Mouse (Mus musculus): ENCODE results near the gene Gnat1. TPM values are rescaled to one million over a fixed set of nuclear protein-coding genes. Genes with fewer than 3 reads are reported as not detected.

Gene Gnat1
- polyA plus RNA-seq, 1 experiment, result 0.20 TPM

- TF ChIP-seq CTCF (IDR thresholded peaks at IDR 0.05; ENCODE audit: insufficient read depth, low read length) (no peak), POLR2A (IDR thresholded peaks at IDR 0.05; ENCODE audit: borderline replicate concordance, extremely low read depth, low read depth, low read length) (no peak)
- Histone ChIP-seq H3K4me1 (ENCODE audit: control insufficient read depth, insufficient read depth, low read length) (peaks cover 60% of the 10 kb centered on the region), H3K4me3 (replicated peaks; ENCODE audit: extremely low read depth, low read depth, low read length) (no peak overlapping the region)
- WGBS, result 80% methylated on average over 8 of the region's 8 CpGs
- no peak for DNase-seq
These were observed 47.7 kb downstream of the Gnat1 start for GRCm38 (mm10) chr9:107631861-107632260.

GRCm38 (mm10) chr9:107631311-107631826, 48.1 kb downstream of the Gnat1 start:
- no peak for DNase-seq
- WGBS, result 45% methylated on average over 9 of the region's 9 CpGs
- H3K4me1 ChIP-seq (ENCODE audit: control insufficient read depth, insufficient read depth, low read length), result peaks cover 65% of the 10 kb centered on the region
- TF ChIP-seq CTCF (IDR thresholded peaks at IDR 0.05; ENCODE audit: insufficient read depth, low read length) (no peak), POLR2A (IDR thresholded peaks at IDR 0.05; ENCODE audit: borderline replicate concordance, extremely low read depth, low read depth, low read length) (no peak)
- H3K4me3 ChIP-seq (replicated peaks; ENCODE audit: extremely low read depth, low read depth, low read length), result no peak overlapping the region

- no peak for TF ChIP-seq POLR2A (IDR thresholded peaks at IDR 0.05; ENCODE audit: borderline replicate concordance, extremely low read depth, low read depth, low read length)
- TF ChIP-seq CTCF (IDR thresholded peaks at IDR 0.05; ENCODE audit: insufficient read depth, low read length), result no peak
- WGBS, result 9% methylated on average over 4 of the region's 4 CpGs
- no peak overlapping the region for H3K4me3 ChIP-seq (replicated peaks; ENCODE audit: extremely low read depth, low read depth, low read length)
- peak; percentile 13 for DNase-seq
- H3K4me1 ChIP-seq (ENCODE audit: control insufficient read depth, insufficient read depth, low read length), result peaks cover 66% of the 10 kb centered on the region
These were observed 48.9 kb downstream of the Gnat1 start for GRCm38 (mm10) chr9:107630576-107630975.

GRCm38 (mm10) chr9:107629901-107630425, 49.5 kb downstream of the Gnat1 start:
- peaks cover 71% of the 10 kb centered on the region for H3K4me1 ChIP-seq (ENCODE audit: control insufficient read depth, insufficient read depth, low read length)
- H3K4me3 ChIP-seq (replicated peaks; ENCODE audit: extremely low read depth, low read depth, low read length), result no peak overlapping the region
- WGBS, result 22% methylated on average over 14 of the region's 14 CpGs
- TF ChIP-seq POLR2A (IDR thresholded peaks at IDR 0.05; ENCODE audit: borderline replicate concordance, extremely low read depth, low read depth, low read length) (no peak), CTCF (IDR thresholded peaks at IDR 0.05; ENCODE audit: insufficient read depth, low read length) (no peak)
- peak; percentile 28 for DNase-seq

- TF ChIP-seq POLR2A (IDR thresholded peaks at IDR 0.05; ENCODE audit: borderline replicate concordance, extremely low read depth, low read depth, low read length) (no peak), CTCF (IDR thresholded peaks at IDR 0.05; ENCODE audit: insufficient read depth, low read length) (no peak)
- 14% methylated on average over 4 of the region's 4 CpGs for WGBS
- Histone ChIP-seq H3K4me3 (replicated peaks; ENCODE audit: extremely low read depth, low read depth, low read length) (no peak overlapping the region), H3K4me1 (ENCODE audit: control insufficient read depth, insufficient read depth, low read length) (peaks cover 76% of the 10 kb centered on the region)
- no peak for DNase-seq
These were observed 50.1 kb downstream of the Gnat1 start for GRCm38 (mm10) chr9:107629411-107629730.

GRCm38 (mm10) chr9:107628721-107629410, 50.6 kb downstream of the Gnat1 start:
- Histone ChIP-seq H3K4me1 (ENCODE audit: control insufficient read depth, insufficient read depth, low read length) (peaks cover 81% of the 10 kb centered on the region), H3K4me3 (replicated peaks; ENCODE audit: extremely low read depth, low read depth, low read length) (peak overlapping the region; percentile 45)
- peak; percentile 34 for DNase-seq
- WGBS, result 20% methylated on average over 15 of the region's 15 CpGs
- TF ChIP-seq POLR2A (IDR thresholded peaks at IDR 0.05; ENCODE audit: borderline replicate concordance, extremely low read depth, low read depth, low read length), result 0 out of 2 replicates have a peak, but pooled peaks have one; percentile 32
- TF ChIP-seq CTCF (IDR thresholded peaks at IDR 0.05; ENCODE audit: insufficient read depth, low read length), result no peak

- no peak overlapping the region for H3K4me3 ChIP-seq (replicated peaks; ENCODE audit: extremely low read depth, low read depth, low read length)
- peaks cover 82% of the 10 kb centered on the region for H3K4me1 ChIP-seq (ENCODE audit: control insufficient read depth, insufficient read depth, low read length)
- TF ChIP-seq POLR2A (IDR thresholded peaks at IDR 0.05; ENCODE audit: borderline replicate concordance, extremely low read depth, low read depth, low read length) (no peak), CTCF (IDR thresholded peaks at IDR 0.05; ENCODE audit: insufficient read depth, low read length) (no peak)
- 28% methylated on average over 20 of the region's 20 CpGs for WGBS
- DNase-seq, result peak; percentile 9
These were observed 51.9 kb downstream of the Gnat1 start for GRCm38 (mm10) chr9:107627387-107628255.

- 0% methylated on average over 2 of the region's 2 CpGs for whole genome bisulfite sequencing
- peak; percentile 78 for DNase-seq
- TF ChIP-seq CTCF (IDR thresholded peaks at IDR 0.05; ENCODE audit: insufficient read depth, low read length) (peak; percentile 78), POLR2A (IDR thresholded peaks at IDR 0.05; ENCODE audit: borderline replicate concordance, extremely low read depth, low read depth, low read length) (no peak)
- H3K4me3 ChIP-seq (replicated peaks; ENCODE audit: extremely low read depth, low read depth, low read length), result peak overlapping the region; percentile 20
- H3K4me1 ChIP-seq (ENCODE audit: control insufficient read depth, insufficient read depth, low read length), result peaks cover 74% of the 10 kb centered on the region
These were observed 52.7 kb downstream of the Gnat1 start for GRCm38 (mm10) chr9:107626844-107627277.

GRCm38 (mm10) chr9:107626158-107626843, 53.2 kb downstream of the Gnat1 start:
- DNase-seq, result peak; percentile 14
- H3K4me3 ChIP-seq (replicated peaks; ENCODE audit: extremely low read depth, low read depth, low read length), result peak overlapping the region; percentile 20
- TF ChIP-seq POLR2A (IDR thresholded peaks at IDR 0.05; ENCODE audit: borderline replicate concordance, extremely low read depth, low read depth, low read length), result no peak
- no peak for TF ChIP-seq CTCF (IDR thresholded peaks at IDR 0.05; ENCODE audit: insufficient read depth, low read length)
- WGBS, result 22% methylated on average over 14 of the region's 15 CpGs
- H3K4me1 ChIP-seq (ENCODE audit: control insufficient read depth, insufficient read depth, low read length), result peaks cover 70% of the 10 kb centered on the region
